Mouse (Mus musculus) intestine, postnatal 0 days (tissue): ENCODE data around the gene Ftsj3. TPM values are rescaled to one million over a fixed set of nuclear protein-coding genes. Genes with fewer than 3 reads are reported as not detected.
"Not testable (repeated sequence)": the region's sequence is repeated elsewhere in the genome, so short reads cannot be mapped to it uniquely, and the experiment has no call there.

Experiments
- ATAC-seq: fragments of 200-750 bp; cut with Nextera tagmentation; 2 replicates; pipeline ENCODE4 v1.8.0; 2017; ENCODE audit warnings: mild to moderate bottlenecking, moderate TSS enrichment, moderate library complexity
- H3K27ac ChIP-seq: fragments of 300-500 bp; sonication (generic); 2 replicates; pipeline ENCODE4 v1.5.1; 2014; ENCODE audit warnings: mild to moderate bottlenecking, low read depth, low read length, moderate library complexity
- H3K27me3 ChIP-seq: fragments of 300-500 bp; sonication (generic); replicated peaks from 2 replicates; pipeline ENCODE4 v1.6.1; 2014; ENCODE audit warnings: low read length, mixed read lengths; ENCODE audit not compliant: control insufficient read depth, insufficient read depth
- H3K36me3 ChIP-seq: fragments of 300-500 bp; sonication (generic); 2 replicates; pipeline ENCODE4 v1.6.1; 2014; ENCODE audit warnings: mild to moderate bottlenecking, moderate library complexity; ENCODE audit not compliant: control insufficient read depth, insufficient read depth
- H3K4me1 ChIP-seq: fragments of 300-500 bp; sonication (generic); replicated peaks from 2 replicates; pipeline ENCODE4 v1.6.1; 2014; ENCODE audit warnings: antibody characterized with exemption, low read length, mixed read lengths; ENCODE audit not compliant: control insufficient read depth, insufficient read depth
- H3K4me2 ChIP-seq: fragments of 300-500 bp; sonication (generic); replicated peaks from 2 replicates; pipeline ENCODE4 v1.6.1; 2014; ENCODE audit warnings: low read depth, mild to moderate bottlenecking, moderate library complexity
- H3K4me3 ChIP-seq: fragments of 300-500 bp; sonication (generic); 2 replicates; pipeline ENCODE4 v1.5.1; 2014; ENCODE audit warnings: low read depth, low read length
- H3K9ac ChIP-seq: fragments of 300-500 bp; sonication (generic); 2 replicates; pipeline ENCODE4 v1.6.1; 2014; ENCODE audit warnings: mild to moderate bottlenecking, low read depth, low read length
- H3K9me3 ChIP-seq: fragments of 300-500 bp; sonication (generic); 2 replicates; pipeline ENCODE4 v1.6.1; 2016; ENCODE audit warnings: mixed run types; ENCODE audit not compliant: control insufficient read depth
- CTCF ChIP-seq: sonication (generic); IDR thresholded peaks from 2 replicates; pipeline ENCODE4 v1.5.1; 2016; ENCODE audit warnings: low read depth, mild to moderate bottlenecking, control low read depth, antibody characterized with exemption, moderate library complexity
- WGBS: fragments of 180-500 bp; shearing (Covaris S2); extraction: QIAGEN DNeasy Blood & Tissue Kit; methylation state at CpG from one replicate; pipeline ENCODE4 v1.1.7; 2014; 5-methylcytosine and 5-hydroxymethylcytosine counted together
- polyA plus RNA-seq: library from polyadenylated mRNA; unstranded; fragments of >200 nt; fragmentation: Nextera tagmentation; extraction: Ambion mirVana; gene quantifications from 2 replicates; pipeline ENCODE4 v1.2.1, GENCODE M21; 2015

Gene Ftsj3
- polyA plus RNA-seq, 1 experiment from 2014 or later = 16.6 TPM

GRCm38 (mm10) chr11:106254767-106255166 lies 1.1 kb downstream of the Ftsj3 start:
- WGBS = 8% methylated on average over 2 of the region's 2 CpGs
- no peak for TF ChIP-seq CTCF

GRCm38 (mm10) chr11:106249326-106249725 lies 6.6 kb downstream of the Ftsj3 start:
- H3K4me3 ChIP-seq = no peak overlapping the region
- no peaks in the 10 kb centered on the region for H3K4me1 ChIP-seq
- 78% methylated on average over 7 of the region's 7 CpGs for WGBS
- no peak for TF ChIP-seq CTCF
- H3K9me3 ChIP-seq = 0 out of 2 replicates have a peak, but pooled peaks cover 4% of the 10 kb centered on the region
- H3K27ac ChIP-seq = no peak overlapping the region
- ATAC-seq = no peak
- no peak overlapping the region for H3K9ac ChIP-seq
- H3K27me3 ChIP-seq = no peaks in the 10 kb centered on the region
- H3K4me2 ChIP-seq = no peak overlapping the region
- peaks cover 84% of the 10 kb centered on the region for H3K36me3 ChIP-seq

More at GRCm38 (mm10) chr11:106254767-106255166, 1.1 kb downstream of the Ftsj3 start:
- H3K27me3 ChIP-seq = no peaks in the 10 kb centered on the region
- H3K4me3 ChIP-seq = peak overlapping the region; percentile 83
- ATAC-seq = no peak
- H3K4me1 ChIP-seq = peaks cover 8% of the 10 kb centered on the region; the same call in 1 of the 2 replicates
- H3K9ac ChIP-seq = peak overlapping the region; percentile 75
- H3K36me3 ChIP-seq = peaks cover 41% of the 10 kb centered on the region
- no peak overlapping the region for H3K27ac ChIP-seq
- peak overlapping the region; percentile 84 for H3K4me2 ChIP-seq
- no peaks in the 10 kb centered on the region for H3K9me3 ChIP-seq

- 0 out of 2 replicates have a peak, but pooled peaks cover 4% of the 10 kb centered on the region for H3K9me3 ChIP-seq
- no peak overlapping the region for H3K4me3 ChIP-seq
- no peak overlapping the region for H3K4me2 ChIP-seq
- H3K9ac ChIP-seq = no peak overlapping the region
- H3K4me1 ChIP-seq = no peaks in the 10 kb centered on the region
- no peak for ATAC-seq
- peaks cover 96% of the 10 kb centered on the region for H3K36me3 ChIP-seq
- no peaks in the 10 kb centered on the region for H3K27me3 ChIP-seq
- 96% methylated on average over 1 of the region's 1 CpGs for WGBS
- peak; percentile 56 for TF ChIP-seq CTCF
- no peak overlapping the region; the same call in 1 of the 2 replicates for H3K27ac ChIP-seq
These were observed 9.0 kb downstream of the Ftsj3 start for GRCm38 (mm10) chr11:106246834-106247233.

GRCm38 (mm10) chr11:106233978-106234377 lies 21.9 kb downstream of the Ftsj3 start:
- H3K9me3 ChIP-seq, H3K27me3 ChIP-seq, ATAC-seq, H3K4me2 ChIP-seq, H3K9ac ChIP-seq, H3K4me1 ChIP-seq, H3K27ac ChIP-seq, H3K4me3 ChIP-seq: not testable (repeated sequence)
- 72% methylated on average over 8 of the region's 8 CpGs for WGBS
- peaks cover 52% of the 10 kb centered on the region for H3K36me3 ChIP-seq
- peak; percentile 38 for TF ChIP-seq CTCF

GRCm38 (mm10) chr11:106220603-106221002 lies 35.3 kb downstream of the Ftsj3 start:
- WGBS = 50% methylated on average over 3 of the region's 3 CpGs

GRCm38 (mm10) chr11:106216730-106217490 lies 39.0 kb downstream of the Ftsj3 start, which contains the start of gene Ddx42:
TSS of gene Ddx42 (plus strand) at chr11:106216926.
- Histone ChIP-seq H3K4me3 (peak within 1 kb of the TSS; percentile 93), H3K4me1 (0 out of 2 replicates have a peak, but pooled peaks cover 5% of the 10 kb centered on the region), H3K36me3 (peaks cover 3% of the 10 kb centered on the region; the same call in 1 of the 2 replicates), H3K27ac (peak within 1 kb of the TSS; percentile 96), H3K4me2 (peak within 1 kb of the TSS; percentile 68), H3K9me3 (no peaks in the 10 kb centered on the region), H3K27me3 (no peaks in the 10 kb centered on the region), H3K9ac (peak within 1 kb of the TSS; percentile 97)
- ATAC-seq = peak; percentile 93
- under 1% methylated on average over 70 of the region's 70 CpGs for WGBS
- TF ChIP-seq CTCF = no peak

More at GRCm38 (mm10) chr11:106220603-106221002, 35.3 kb downstream of the Ftsj3 start:
- Histone ChIP-seq H3K27me3 (no peaks in the 10 kb centered on the region), H3K9ac (no peak overlapping the region), H3K4me3 (no peak overlapping the region), H3K27ac (no peak overlapping the region), H3K4me1 (0 out of 2 replicates have a peak, but pooled peaks cover 7% of the 10 kb centered on the region), H3K4me2 (peak overlapping the region; percentile 42), H3K36me3 (peaks cover 14% of the 10 kb centered on the region), H3K9me3 (no peaks in the 10 kb centered on the region)
- no peak for TF ChIP-seq CTCF
- no peak for ATAC-seq
